Mouse (Mus musculus) olfactory bulb, adult 2 months (tissue): ENCODE data around the gene Rsf1. TPM values are rescaled to one million over a fixed set of nuclear protein-coding genes. Genes with fewer than 3 reads are reported as not detected.
A peak's percentile ranks its signal among the peaks of the same experiment; 100 is the strongest.

Experiments
- H3K27ac ChIP-seq: fragments of 200-500 bp; 2 replicates; pipeline ENCODE4 v1.5.1; 2012; ENCODE audit warnings: low read depth, low read length; ENCODE audit not compliant: insufficient read depth
- H3K4me1 ChIP-seq: fragments of 200-500 bp; 2 replicates; pipeline ENCODE4 v1.6.1; 2012; ENCODE audit warnings: low read length; ENCODE audit not compliant: control insufficient read depth, insufficient read depth
- H3K4me3 ChIP-seq: fragments of 200-500 bp; 2 replicates; pipeline ENCODE4 v1.5.1; 2012; ENCODE audit warnings: mild to moderate bottlenecking, low read depth, low read length, moderate library complexity; ENCODE audit not compliant: insufficient read depth
- CTCF ChIP-seq: fragments of 200-500 bp; IDR thresholded peaks from 2 replicates; pipeline ENCODE4 v1.5.1; 2012; ENCODE audit warnings: low read depth, mild to moderate bottlenecking, low read length, moderate library complexity; ENCODE audit not compliant: insufficient read depth
- POLR2A ChIP-seq: fragments of 200-500 bp; IDR thresholded peaks from 2 replicates; pipeline ENCODE4 v1.6.1; 2012; ENCODE audit warnings: mild to moderate bottlenecking, low read depth, low read length, moderate library complexity; ENCODE audit not compliant: insufficient read depth
- WGBS: fragments of 180-500 bp; shearing (Covaris S2); methylation state at CpG from one replicate; pipeline ENCODE4 v1.1.7; 2018; 5-methylcytosine and 5-hydroxymethylcytosine counted together
- polyA plus RNA-seq: library from polyadenylated mRNA; stranded (reverse); fragments of >200 nt; gene quantifications from 2 replicates; pipeline ENCODE4 v1.2.4, GENCODE M21; 2012; ENCODE audit warnings: low replicate concordance; ENCODE audit not compliant: missing spikeins, insufficient read depth, insufficient read length

Gene Rsf1
- polyA plus RNA-seq, 1 experiment, result 122 TPM

GRCm38 (mm10) chr7:97726080-97726479, 146.4 kb downstream of the Rsf1 start:
- no peak overlapping the region for H3K27ac ChIP-seq
- peaks cover 2% of the 10 kb centered on the region for H3K4me1 ChIP-seq
- WGBS, result 77% methylated on average over 7 of the region's 7 CpGs
- TF ChIP-seq POLR2A, result no peak
- TF ChIP-seq CTCF, result no peak
- no peak overlapping the region for H3K4me3 ChIP-seq

- WGBS, result 85% methylated on average over 7 of the region's 7 CpGs
- H3K4me3 ChIP-seq, result no peak overlapping the region
- H3K4me1 ChIP-seq, result peaks cover 5% of the 10 kb centered on the region
- no peak overlapping the region for H3K27ac ChIP-seq
- TF ChIP-seq CTCF (no peak), POLR2A (no peak)
Measured at GRCm38 (mm10) chr7:97726778-97727177, 147.1 kb downstream of the Rsf1 start.

GRCm38 (mm10) chr7:97728666-97729614, 149.3 kb downstream of the Rsf1 start:
- TF ChIP-seq CTCF (no peak), POLR2A (no peak)
- 62% methylated on average over 14 of the region's 14 CpGs for WGBS
- Histone ChIP-seq H3K4me3 (no peak overlapping the region), H3K27ac (no peak overlapping the region), H3K4me1 (peaks cover 4% of the 10 kb centered on the region; the same call in 1 of the 2 replicates)

DNA sequence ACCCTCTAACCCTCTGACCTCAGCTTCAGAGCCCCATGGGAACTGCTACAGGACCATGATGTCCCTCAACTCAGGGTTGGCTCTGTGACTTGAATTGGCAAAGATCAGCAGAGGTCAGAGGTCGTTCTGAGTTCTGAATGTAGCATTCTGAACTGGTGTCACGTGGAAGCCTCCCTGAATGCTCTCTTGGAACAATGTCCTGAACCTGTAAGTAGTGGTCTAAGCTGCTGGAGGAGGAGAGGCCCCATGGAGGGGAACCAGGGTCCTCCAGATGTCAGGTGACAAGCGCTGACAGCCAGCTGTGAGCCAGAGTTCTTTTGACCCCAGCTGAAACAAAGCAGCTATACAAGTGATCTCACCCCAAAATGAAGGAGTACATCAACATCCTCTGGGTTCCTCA, 150.7 kb downstream of the Rsf1 start:
- 66% methylated on average over 3 of the region's 3 CpGs for WGBS
- Histone ChIP-seq H3K27ac (no peak overlapping the region), H3K4me3 (no peak overlapping the region), H3K4me1 (peaks cover 4% of the 10 kb centered on the region; the same call in 1 of the 2 replicates)
- TF ChIP-seq POLR2A (no peak), CTCF (no peak)

- H3K27ac ChIP-seq, result no peak overlapping the region
- no peak for TF ChIP-seq CTCF
- TF ChIP-seq POLR2A, result no peak
- WGBS, result 91% methylated on average over 5 of the region's 5 CpGs
- H3K4me1 ChIP-seq, result peaks cover 9% of the 10 kb centered on the region; the same call in 1 of the 2 replicates
- H3K4me3 ChIP-seq, result no peak overlapping the region
Measured at GRCm38 (mm10) chr7:97733606-97734005, 153.9 kb downstream of the Rsf1 start.

- H3K4me3 ChIP-seq, result no peak overlapping the region
- 86% methylated on average over 8 of the region's 8 CpGs for whole genome bisulfite sequencing
- H3K4me1 ChIP-seq, result peaks cover 9% of the 10 kb centered on the region; the same call in 1 of the 2 replicates
- no peak overlapping the region for H3K27ac ChIP-seq
- TF ChIP-seq POLR2A, result no peak
- TF ChIP-seq CTCF, result no peak
Measured at GRCm38 (mm10) chr7:97735021-97735420, 155.3 kb downstream of the Rsf1 start.

- H3K4me3 ChIP-seq, result no peak overlapping the region
- TF ChIP-seq CTCF, result no peak
- no peak for TF ChIP-seq POLR2A
- peaks cover 9% of the 10 kb centered on the region; the same call in 1 of the 2 replicates for H3K4me1 ChIP-seq
- 66% methylated on average over 4 of the region's 4 CpGs for WGBS
- no peak overlapping the region for H3K27ac ChIP-seq
Measured at GRCm38 (mm10) chr7:97735886-97736420, 156.3 kb downstream of the Rsf1 start.

DNA sequence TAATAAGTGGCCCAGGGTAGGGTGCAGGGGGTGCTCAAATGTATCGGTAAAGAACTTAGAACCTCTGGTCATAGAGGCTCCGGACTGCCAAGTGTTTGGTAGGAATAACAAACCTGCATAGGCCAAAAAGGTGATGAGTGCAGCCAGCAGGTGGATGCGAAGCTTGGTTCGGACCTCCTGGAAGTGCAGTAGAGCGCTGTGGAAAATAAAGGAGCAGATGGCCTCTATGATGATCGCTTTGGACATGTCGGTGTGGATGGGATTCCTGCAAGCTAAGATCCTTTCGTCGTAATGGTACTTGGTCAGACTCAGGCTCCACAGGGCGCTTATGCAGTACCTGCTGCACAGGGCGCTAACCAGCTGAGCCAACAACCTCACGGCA, 157.6 kb downstream of the Rsf1 start:
- Histone ChIP-seq H3K4me3 (peak overlapping the region; percentile 57), H3K27ac (no peak overlapping the region), H3K4me1 (peaks cover 6% of the 10 kb centered on the region; the same call in 1 of the 2 replicates)
- WGBS, result 18% methylated on average over 12 of the region's 12 CpGs
- TF ChIP-seq POLR2A (no peak), CTCF (no peak)

GRCm38 (mm10) chr7:97737638-97738456, 158.2 kb downstream of the Rsf1 start, which contains the start of gene Aqp11:
Aqp11 (minus strand) TSS chr7:97738289.
- no peak within 1 kb of the TSS for H3K27ac ChIP-seq
- peak; percentile 35; the same call in 1 of the 2 replicates for TF ChIP-seq POLR2A
- no peak for TF ChIP-seq CTCF
- under 1% methylated on average over 62 of the region's 64 CpGs for WGBS
- H3K4me3 ChIP-seq, result peak within 1 kb of the TSS; percentile 57
- peaks cover 5% of the 10 kb centered on the region; the same call in 1 of the 2 replicates for H3K4me1 ChIP-seq
